Comparison of ENCODE assay signal across 9 mouse cellular contexts in genomic region chr9:37460961-37461340, GRCm38 (mm10). TPM values are rescaled to one million over a fixed set of nuclear protein-coding genes. Genes with fewer than 3 reads are reported as not detected.
DNase-seq lines count a peak whose midpoint lies in the region; ATAC-seq lines count a peak whose summit lies in the region.
"Had no signal": no experiment of that assay in that cellular context is flagged by ENCODE, and none has a peak within 500 bp of the region (broad histone marks: within the 10 kb centered on the region; RNA-seq: fewer than 3 reads in every experiment).

No protein-coding gene starts in this region.

- intact Hi-C loops in left cerebral cortex, postnatal 36 days (cut with DNase I): loop anchor here (2.0 to 5.0 kb wide), 3 partner anchors 28 to 156 kb away; partner anchors contain the start of gene Robo3

- H3K36me3 ChIP-seq in megakaryocyte, embryonic 14.5 days (replicated peaks; ENCODE audit: low read length): peaks cover 10% of the 10 kb centered on the region
- no peaks in the 10 kb centered on the region for H3K36me3 ChIP-seq in limb, embryonic 11.5 days (ENCODE audit: control insufficient read depth, insufficient read depth, low read length)
- no peaks in the 10 kb centered on the region for H3K36me3 ChIP-seq in stomach, embryonic 15.5 days

- peak; percentile 20; the same call in 1 of the 2 replicates for ATAC-seq in frontal cortex, adult (ENCODE audit: low TSS enrichment)
- no peak for ATAC-seq in megakaryocyte, adult 5-6 weeks (ENCODE audit: poor library complexity, severe bottlenecking)
- no peak for ATAC-seq in limb, embryonic 11.5 days (ENCODE audit: insufficient number of reproducible peaks, low FRiP score, low TSS enrichment, low read depth)
- no peak for ATAC-seq in stomach, embryonic 15.5 days (ENCODE audit: insufficient read depth, low FRiP score, low read depth)

- peaks cover 61% of the 10 kb centered on the region for H3K27me3 ChIP-seq in megakaryocyte, embryonic 14.5 days (replicated peaks)
- H3K27me3 ChIP-seq in limb, embryonic 11.5 days (ENCODE audit: control insufficient read depth, insufficient read depth, low read length): peaks cover 66% of the 10 kb centered on the region
- H3K27me3 ChIP-seq in stomach, embryonic 15.5 days (replicated peaks): peaks cover 66% of the 10 kb centered on the region

- WGBS in limb, embryonic 11.5 days: 7% methylated on average over 5 of the region's 5 CpGs
- WGBS in stomach, embryonic 15.5 days: 12% methylated on average over 5 of the region's 5 CpGs

- H3K9ac ChIP-seq in limb, embryonic 11.5 days (ENCODE audit: low read length): no peak overlapping the region
- H3K9ac ChIP-seq in stomach, embryonic 15.5 days: no peak overlapping the region

- peaks cover 68% of the 10 kb centered on the region for H3K4me1 ChIP-seq in megakaryocyte, embryonic 14.5 days
- peaks cover 14% of the 10 kb centered on the region for H3K4me1 ChIP-seq in limb, embryonic 11.5 days (ENCODE audit: control insufficient read depth, insufficient read depth, low read length)
- H3K4me1 ChIP-seq in stomach, embryonic 15.5 days: peaks cover 19% of the 10 kb centered on the region; the same call in 1 of the 2 replicates

- DNase-seq in frontal cortex, postnatal 14 days (ENCODE audit: low spot score in 2 of 2): no peak
- DNase-seq in limb, embryonic 11.5 days (ENCODE audit: low spot score): no peak
- DNase-seq in left cerebral cortex, postnatal 36 days (ENCODE audit: low spot score in 2 of 2): no peak
- no peak for DNase-seq in left cerebral cortex, adult 8-10 months (ENCODE audit: low spot score in 2 of 2)

- no peaks in the 10 kb centered on the region for H3K9me3 ChIP-seq in megakaryocyte, embryonic 14.5 days
- H3K9me3 ChIP-seq in limb, embryonic 11.5 days (ENCODE audit: control insufficient read depth, low read length): no peaks in the 10 kb centered on the region
- no peaks in the 10 kb centered on the region for H3K9me3 ChIP-seq in stomach, embryonic 15.5 days

- no peak overlapping the region for H3K27ac ChIP-seq in limb, embryonic 11.5 days (replicated peaks; ENCODE audit: low read depth, low read length)
- H3K27ac ChIP-seq in stomach, embryonic 15.5 days: no peak overlapping the region

- H3K4me2 ChIP-seq in limb, embryonic 11.5 days (ENCODE audit: low read depth, severe bottlenecking): peak overlapping the region; percentile 92; the same call in 1 of the 2 replicates
- peak overlapping the region; percentile 97 for H3K4me2 ChIP-seq in stomach, embryonic 15.5 days

- peak overlapping the region; percentile 93 for H3K4me3 ChIP-seq in megakaryocyte, embryonic 14.5 days (replicated peaks)
- H3K4me3 ChIP-seq in limb, embryonic 11.5 days (ENCODE audit: low read depth, low read length): peak overlapping the region; percentile 46
- H3K4me3 ChIP-seq in stomach, embryonic 15.5 days (replicated peaks): peak overlapping the region; percentile 42; the same call in 1 of the 2 replicates
- H3K4me3 ChIP-seq: myocyte had no signal

RNA-seq across cellular contexts. Expression of gene Robo3, which starts 27.9 kb away (rescaled TPM):
- polyA plus RNA-seq in megakaryocyte, embryonic 14.5 days (2012; ENCODE audit: insufficient read depth, low replicate concordance): 433 and 1,147 TPM in 2 replicates
- total RNA-seq in megakaryocyte, adult 5-6 weeks (2015): not detected in 2 replicates
- total RNA-seq in megakaryocyte, adult 5-6 weeks (2017): 0.20 TPM in 1 of 2 replicates, not detected in the other
- polyA plus RNA-seq in limb, embryonic 11.5 days (2014; fragmentation: Nextera tagmentation; extraction: Ambion mirVana): 0.16 and 0.33 TPM in 2 replicates
- polyA plus RNA-seq in stomach, embryonic 15.5 days (2015; fragmentation: Nextera tagmentation; extraction: Ambion mirVana): 0.08 and 0.15 TPM in 2 replicates
- 10 to 100 TPM; 21.6 to 33.0 TPM for total RNA-seq in left cerebral cortex, postnatal 36 days (2021)
- 10 to 100 TPM; 11.7 to 19.2 (median 15.1) TPM for total RNA-seq in left cerebral cortex, adult 8-10 months (2022)

RNA-seq across cellular contexts. Expression of gene Msantd2, which starts 28.2 kb away (rescaled TPM):
- 1.5 and 3.5 TPM in 2 replicates for polyA plus RNA-seq in megakaryocyte, embryonic 14.5 days (2012; ENCODE audit: insufficient read depth, low replicate concordance)
- total RNA-seq in megakaryocyte, adult 5-6 weeks (2015): 15.1 and 18.4 TPM in 2 replicates
- total RNA-seq in megakaryocyte, adult 5-6 weeks (2017): 24.4 and 26.4 TPM in 2 replicates
- 34.1 and 35.6 TPM in 2 replicates for polyA plus RNA-seq in limb, embryonic 11.5 days (2014; fragmentation: Nextera tagmentation; extraction: Ambion mirVana)
- 24.8 and 25.0 TPM in 2 replicates for polyA plus RNA-seq in stomach, embryonic 15.5 days (2015; fragmentation: Nextera tagmentation; extraction: Ambion mirVana)
- total RNA-seq in left cerebral cortex, postnatal 36 days (2021): 10 to 100 TPM; 18.8 to 26.6 TPM
- total RNA-seq in left cerebral cortex, adult 8-10 months (2022): 10 to 100 TPM; 19.8 to 24.6 (median 22.9) TPM

RNA-seq across cellular contexts. Expression of gene Robo4, which starts 59.3 kb away (rescaled TPM):
- polyA plus RNA-seq in megakaryocyte, embryonic 14.5 days (2012; ENCODE audit: insufficient read depth, low replicate concordance): not detected in 2 replicates
- total RNA-seq in megakaryocyte, adult 5-6 weeks (2015): not detected in 2 replicates
- total RNA-seq in megakaryocyte, adult 5-6 weeks (2017): not detected in 2 replicates
- polyA plus RNA-seq in limb, embryonic 11.5 days (2014; fragmentation: Nextera tagmentation; extraction: Ambion mirVana): 6.6 and 9.0 TPM in 2 replicates
- 9.9 and 11.3 TPM in 2 replicates for polyA plus RNA-seq in stomach, embryonic 15.5 days (2015; fragmentation: Nextera tagmentation; extraction: Ambion mirVana)
- total RNA-seq in left cerebral cortex, postnatal 36 days (2021): 1 to 10 TPM; 7.6 to 7.8 TPM
- 1 to 10 TPM; 6.4 to 8.2 (median 6.6) TPM for total RNA-seq in left cerebral cortex, adult 8-10 months (2022)
- polyA plus RNA-seq: myocyte had no signal

Comparison
In these comparisons a context has a peak if more than half of its experiments do, and no peak if none do; other contexts are left out.
1. H3K4me3 ChIP-seq: peak in every context shown above with its lines; median percentile 93 in megakaryocyte, embryonic 14.5 days; 46 in limb, embryonic 11.5 days; 42 in stomach, embryonic 15.5 days.
2. RNA of gene Robo3, which starts 27.9 kb away (total RNA-seq): 21.6 to 33.0 TPM in left cerebral cortex, postnatal 36 days and 11.7 to 19.2 TPM in left cerebral cortex, adult 8-10 months; 0.20 TPM in megakaryocyte, adult 5-6 weeks; every median in the first group is over 10 times any median in the second.
3. RNA of gene Robo4, which starts 59.3 kb away (total RNA-seq): 7.6 to 7.8 TPM in left cerebral cortex, postnatal 36 days and 6.4 to 8.2 TPM in left cerebral cortex, adult 8-10 months; not detected in megakaryocyte, adult 5-6 weeks; every median in the first group is over 4 times any median in the second.